24 mouse cellular contexts compared by ENCODE assay signal in the genomic region with DNA sequence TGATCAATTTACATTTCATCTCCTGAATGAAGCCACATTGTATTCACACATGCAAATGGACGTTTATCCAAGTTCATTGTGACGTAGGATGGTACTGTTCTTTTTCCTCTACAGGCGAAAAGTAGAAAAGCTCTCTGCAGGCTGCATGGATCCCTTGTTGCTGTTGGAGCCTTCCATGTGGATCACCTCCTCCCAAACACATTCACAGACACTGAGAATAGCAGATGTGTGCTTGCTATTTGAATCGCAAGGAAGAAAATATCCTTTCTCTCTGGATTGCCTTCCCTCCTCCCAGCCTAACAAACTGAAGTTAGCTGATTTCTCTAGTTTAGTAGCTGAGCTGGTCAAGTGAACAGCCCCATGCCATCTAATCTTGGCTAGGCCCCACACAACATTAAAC. TPM values are rescaled to one million over a fixed set of nuclear protein-coding genes. Genes with fewer than 3 reads are reported as not detected.
DNase-seq lines count a peak whose midpoint lies in the region; ATAC-seq and TF ChIP-seq lines count a peak whose summit lies in the region.
"Had no signal": no experiment of that assay in that cellular context is flagged by ENCODE, and none has a peak within 500 bp of the region (broad histone marks: within the 10 kb centered on the region; RNA-seq: fewer than 3 reads in every experiment).

No protein-coding gene starts in this region.

- H3K9ac ChIP-seq in heart, embryonic 12.5 days: no peak overlapping the region
- no peak overlapping the region for H3K9ac ChIP-seq in MEL (ENCODE audit: control insufficient read depth, low read depth, low read length, poor library complexity, severe bottlenecking)
- H3K9ac ChIP-seq: embryonic facial prominence, embryonic 12.5 days; forebrain, embryonic 12.5 days; hindbrain, embryonic 15.5 days; intestine, embryonic 15.5 days; neural tube, embryonic 15.5 days had no signal

- H3K4me1 ChIP-seq in heart, embryonic 12.5 days (replicated peaks): peaks cover 28% of the 10 kb centered on the region
- peaks cover 14 to 17% of the 10 kb centered on the region in 2 experiments for H3K4me1 ChIP-seq in MEL (ENCODE audit: control insufficient read depth in 1 of 2, insufficient read depth in 2 of 2, low read length in 2 of 2)

- DNase-seq in heart, adult 11 months: peak; percentile 24
- DNase-seq in left cerebral cortex, adult 2 months (ENCODE audit: extremely low spot score in 1 of 2, low spot score in 2 of 2): peak in 1 of 2 experiments; percentile 30
- DNase-seq in left cerebral cortex, postnatal 10 days (ENCODE audit: extremely low spot score in 1 of 2, low spot score in 2 of 2): no peak
- DNase-seq in MEL (ENCODE audit: low read depth, low spot score): no peak
- DNase-seq in brain, adult 2 months (ENCODE audit: low read depth, low spot score): peak; percentile 84
- DNase-seq in gastrocnemius, postnatal 10 days: no peak
- DNase-seq: adrenal gland, adult 8-10 months; B cell, adult 2 months; cerebellum, adult 2 months; cerebellum, postnatal 25 days; heart, postnatal 4 days; kidney, adult 8-10 months; kidney, postnatal 10 days; lung, postnatal 4 days had no signal

- no peaks in the 10 kb centered on the region for H3K27me3 ChIP-seq in heart, embryonic 12.5 days (replicated peaks)
- H3K27me3 ChIP-seq in MEL (ENCODE audit: control insufficient read depth in 1 of 2, insufficient read depth in 2 of 2, low read length in 2 of 2): no peaks in the 10 kb centered on the region
- H3K27me3 ChIP-seq: CH12.LX; embryonic facial prominence, embryonic 12.5 days; forebrain, embryonic 12.5 days; hindbrain, embryonic 15.5 days; intestine, embryonic 15.5 days; neural tube, embryonic 15.5 days had no signal

- WGBS in heart, embryonic 12.5 days: 80% methylated on average over 4 of the region's 4 CpGs

- TF ChIP-seq EP300 in MEL (IDR thresholded peaks at IDR 0.05; ENCODE audit: low read depth in 1 of 2, low read length in 2 of 2): no peak

- H3K27ac ChIP-seq in heart, embryonic 12.5 days (ENCODE audit: poor library complexity, severe bottlenecking): no peak overlapping the region
- H3K27ac ChIP-seq in left cerebral cortex, adult 2 months: no peak overlapping the region
- no peak overlapping the region; the same call in 1 of the 2 replicates for H3K27ac ChIP-seq in MEL (ENCODE audit: control insufficient read depth, low read depth, low read length)
- H3K27ac ChIP-seq: embryonic facial prominence, embryonic 12.5 days; forebrain, embryonic 12.5 days; hindbrain, embryonic 15.5 days; intestine, embryonic 15.5 days; neural tube, embryonic 15.5 days had no signal

- TF ChIP-seq POLR2A in MEL (IDR thresholded peaks at IDR 0.05; ENCODE audit: control insufficient read depth in 1 of 2, insufficient read depth in 1 of 2, low read depth in 1 of 2, low read length in 2 of 2, poor library complexity in 1 of 2): no peak

- H3K4me2 ChIP-seq in heart, embryonic 12.5 days: no peak overlapping the region
- H3K4me2 ChIP-seq: embryonic facial prominence, embryonic 12.5 days; forebrain, embryonic 12.5 days; hindbrain, embryonic 15.5 days; intestine, embryonic 15.5 days; neural tube, embryonic 15.5 days had no signal

- no peaks in the 10 kb centered on the region for H3K9me3 ChIP-seq in heart, embryonic 12.5 days (replicated peaks)
- H3K9me3 ChIP-seq in MEL (replicated peaks; ENCODE audit: insufficient read depth, low read length): no peaks in the 10 kb centered on the region
- H3K9me3 ChIP-seq: embryonic facial prominence, embryonic 12.5 days; forebrain, embryonic 12.5 days; G1E; hindbrain, embryonic 15.5 days; intestine, embryonic 15.5 days; neural tube, embryonic 15.5 days had no signal

- no peak overlapping the region for H3K4me3 ChIP-seq in heart, embryonic 12.5 days
- no peak overlapping the region for H3K4me3 ChIP-seq in left cerebral cortex, adult 2 months
- H3K4me3 ChIP-seq in MEL (ENCODE audit: control insufficient read depth in 1 of 2, insufficient read depth in 1 of 2, low read depth in 2 of 2, low read length in 2 of 2): no peak overlapping the region
- H3K4me3 ChIP-seq: embryonic facial prominence, embryonic 12.5 days; forebrain, embryonic 12.5 days; hindbrain, embryonic 15.5 days; intestine, embryonic 15.5 days; neural tube, embryonic 15.5 days had no signal

- peaks cover 15% of the 10 kb centered on the region for H3K79me2 ChIP-seq in MEL (ENCODE audit: control insufficient read depth, insufficient read depth, low read length, poor library complexity)

- ATAC-seq in heart, embryonic 12.5 days (ENCODE audit: insufficient number of reproducible peaks, low FRiP score): no peak
- ATAC-seq: activated CD4-positive, CD25-positive, alpha-beta regulatory T cell, adult 4 months; intestine, embryonic 15.5 days had no signal

- intact Hi-C loops in left cerebral cortex, adult 2 months (cut with DNase I): loop anchor here (5.0 kb wide), 1 partner anchor 153 kb away; no protein-coding TSS in a partner anchor
- intact Hi-C loops in left cerebral cortex, postnatal 10 days (cut with DNase I): no loop called here

- peak; percentile 18; the same call in 1 of the 2 replicates for TF ChIP-seq CTCF in left cerebral cortex, adult 2 months (IDR thresholded peaks at IDR 0.05)
- no peak for TF ChIP-seq CTCF in MEL (IDR thresholded peaks at IDR 0.05 in 2 of 3, conservative IDR thresholded peaks at IDR 0.05 in 1 of 3; ENCODE audit: control insufficient read depth in 1 of 3, insufficient read depth in 1 of 3, low read depth in 2 of 3, low read length in 3 of 3, poor library complexity in 1 of 3, severe bottlenecking in 1 of 3)

- H3K36me3 ChIP-seq in heart, embryonic 12.5 days: 0 out of 2 replicates have a peak, but pooled peaks cover 10% of the 10 kb centered on the region
- peaks cover 0 to 36% of the 10 kb centered on the region in 2 experiments; a peak in 2 of 4 replicates for H3K36me3 ChIP-seq in MEL (ENCODE audit: control insufficient read depth in 1 of 2, insufficient read depth in 2 of 2, low read length in 2 of 2)
- H3K36me3 ChIP-seq: embryonic facial prominence, embryonic 12.5 days; forebrain, embryonic 12.5 days; hindbrain, embryonic 15.5 days; intestine, embryonic 15.5 days; neural tube, embryonic 15.5 days had no signal

- no peak for TF ChIP-seq RAD21 in MEL (IDR thresholded peaks at IDR 0.05; ENCODE audit: low read depth, low read length)

TF ChIP-seq in MEL, 35 proteins besides CTCF, POLR2A, EP300 and RAD21:
- TF ChIP-seq MAZ (IDR thresholded peaks at IDR 0.05; ENCODE audit: low read depth, low read length): 0 out of 2 replicates have a peak, but pooled peaks have one; percentile 6
- no peak for TF ChIP-seq SMC3 (IDR thresholded peaks at IDR 0.05; ENCODE audit: low read depth, low read length)

RNA-seq across cellular contexts. Expression of gene Zfp609, which starts 2.9 kb away (rescaled TPM):
- 7.1 and 7.6 TPM in 2 replicates for polyA plus RNA-seq in heart, embryonic 12.5 days (2016; fragmentation: Nextera tagmentation; extraction: Ambion mirVana)
- total RNA-seq in left cerebral cortex, adult 2 months (2021): 10 to 100 TPM; 48.5 to 49.1 TPM
- total RNA-seq in left cerebral cortex, postnatal 10 days (2021): 10 to 100 TPM; 41.3 to 42.2 TPM
- 2.9 and 3.6 TPM in 2 replicates for total RNA-seq in MEL (2012; rRNA removed)
- 10 to 100 TPM in 1 of 2 experiments, not detected in 1; 26.5 TPM for polyA plus RNA-seq in MEL (2012; ENCODE audit: insufficient read depth in 1 of 2, insufficient read length in 2 of 2, low read depth in 1 of 2, low replicate concordance in 2 of 2, missing spikeins in 1 of 2)
- 10 to 100 TPM; 23.0 to 28.2 TPM for total RNA-seq in gastrocnemius, postnatal 10 days (2021)

RNA-seq across cellular contexts. Expression of gene Pclaf, which starts 59.8 kb away (rescaled TPM):
- 116 and 120 TPM in 2 replicates for polyA plus RNA-seq in heart, embryonic 12.5 days (2016; fragmentation: Nextera tagmentation; extraction: Ambion mirVana)
- not detected for total RNA-seq in left cerebral cortex, adult 2 months (2021)
- 1 to 10 TPM; 1.4 to 3.6 TPM for total RNA-seq in left cerebral cortex, postnatal 10 days (2021)
- 67.1 and 79.2 TPM in 2 replicates for total RNA-seq in MEL (2012; rRNA removed)
- polyA plus RNA-seq in MEL (2012; ENCODE audit: insufficient read depth in 1 of 2, insufficient read length in 2 of 2, low read depth in 1 of 2, low replicate concordance in 2 of 2, missing spikeins in 1 of 2): 10 to 100 TPM in 1 of 2 experiments, not detected in 1; 99.0 TPM
- 10 to 100 TPM in 1 of 2 experiments, 1 to 10 TPM in 1; 9.2 to 10.9 TPM for total RNA-seq in gastrocnemius, postnatal 10 days (2021)
- total RNA-seq: gastrocnemius, adult 18-20 months had no signal

Comparison
In these comparisons a context has a peak if more than half of its experiments do, and no peak if none do; other contexts are left out.
1. DNase-seq: peak in heart, adult 11 months (single experiment) and brain, adult 2 months (single experiment); none in left cerebral cortex, postnatal 10 days (0 of 2), MEL (single experiment) and gastrocnemius, postnatal 10 days (single experiment).